Mouse (Mus musculus): ENCODE data around the gene Npas2. TPM values are rescaled to one million over a fixed set of nuclear protein-coding genes. Genes with fewer than 3 reads are reported as not detected.

Npas2 gene
- polyA plus RNA-seq, 1 experiment from 2014 or later: 0.28 TPM

DNA sequence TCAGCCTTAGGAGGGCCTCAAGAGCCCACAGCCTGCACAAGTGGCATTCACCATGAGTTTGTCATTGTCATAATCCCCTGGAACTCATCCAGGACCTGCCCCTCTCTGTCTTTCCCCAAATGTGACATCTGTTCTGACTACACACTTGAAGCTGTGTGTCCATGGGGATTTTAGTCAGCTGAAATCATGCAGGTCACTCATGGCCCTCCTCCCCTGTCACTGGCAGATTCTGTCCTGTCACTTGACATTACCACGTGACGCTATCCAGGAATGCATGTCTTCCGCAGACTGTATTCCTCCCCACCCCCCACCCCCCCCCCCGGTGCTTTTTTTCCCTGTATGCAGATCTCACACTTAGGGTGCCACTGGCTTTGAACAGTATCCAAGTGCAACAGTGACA is 94.3 kb downstream of the Npas2 start:
- H3K4me3 ChIP-seq (replicated peaks): no peak overlapping the region
- 45% methylated on average over 4 of the region's 4 CpGs for WGBS (ENCODE audit: insufficient replicate concordance)
- no peak overlapping the region for H3K27ac ChIP-seq (replicated peaks)
- no peak overlapping the region for H3K4me2 ChIP-seq
- no peak for ATAC-seq (ENCODE audit: insufficient read depth)
- no peak overlapping the region for H3K9ac ChIP-seq
- no peaks in the 10 kb centered on the region for H3K4me1 ChIP-seq (replicated peaks)
- H3K36me3 ChIP-seq (replicated peaks): no peaks in the 10 kb centered on the region
- no peaks in the 10 kb centered on the region for H3K27me3 ChIP-seq
- H3K9me3 ChIP-seq (replicated peaks): no peaks in the 10 kb centered on the region

DNA sequence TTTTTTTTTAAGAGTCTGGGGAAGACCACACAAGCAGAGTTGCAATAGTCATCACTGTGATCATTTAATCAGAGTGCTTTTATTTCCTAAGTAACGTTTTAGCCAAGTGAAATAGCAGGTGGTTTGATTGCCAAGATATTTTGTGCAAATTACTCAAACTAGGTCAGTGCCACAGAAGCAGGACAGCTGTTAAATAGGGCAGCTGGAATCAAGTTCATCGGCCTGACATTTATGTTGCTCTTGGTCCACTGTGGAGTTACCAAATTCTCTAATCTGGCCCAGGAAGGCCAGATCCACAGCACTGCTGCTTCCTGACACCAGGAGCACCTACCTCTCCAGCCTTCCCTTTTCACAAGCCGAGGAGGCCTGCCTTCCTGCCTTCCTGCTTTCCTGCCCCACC is 94.9 kb downstream of the Npas2 start:
- WGBS (ENCODE audit: insufficient replicate concordance): 47% methylated on average over 3 of the region's 3 CpGs
- ATAC-seq (ENCODE audit: insufficient read depth): no peak

DNA sequence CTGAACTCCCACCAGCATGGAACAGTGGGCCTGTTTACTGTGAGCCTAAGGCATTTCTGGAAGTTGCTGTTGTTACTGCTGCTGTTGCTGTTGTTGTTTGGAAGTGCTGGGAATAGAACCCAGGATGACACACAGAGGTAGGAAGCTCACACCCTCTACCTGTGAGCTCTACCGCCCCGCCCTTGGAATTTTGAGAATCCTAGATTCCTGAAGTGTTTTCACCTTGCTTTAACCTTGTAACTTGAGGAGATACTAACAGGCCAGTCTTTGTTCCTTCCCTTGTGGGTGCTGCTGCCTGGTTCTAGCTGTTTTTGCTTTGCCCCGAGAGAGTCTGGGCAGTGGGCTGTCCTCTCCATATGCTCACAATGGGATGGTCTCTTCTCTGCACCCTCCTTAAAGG is 98.5 kb downstream of the Npas2 start:
- Histone ChIP-seq H3K4me2 (no peak overlapping the region), H3K9ac (no peak overlapping the region), H3K4me3 (replicated peaks) (no peak overlapping the region), H3K36me3 (replicated peaks) (no peaks in the 10 kb centered on the region), H3K27me3 (no peaks in the 10 kb centered on the region), H3K9me3 (replicated peaks) (no peaks in the 10 kb centered on the region), H3K4me1 (replicated peaks) (no peaks in the 10 kb centered on the region), H3K27ac (replicated peaks) (no peak overlapping the region)
- no peak for ATAC-seq (ENCODE audit: insufficient read depth)
- 64% methylated on average over 3 of the region's 3 CpGs for WGBS (ENCODE audit: insufficient replicate concordance)

More for the DNA sequence above, 94.9 kb downstream of the Npas2 start:
- Histone ChIP-seq H3K36me3 (replicated peaks) (no peaks in the 10 kb centered on the region), H3K27ac (replicated peaks) (no peak overlapping the region), H3K4me2 (no peak overlapping the region), H3K9me3 (replicated peaks) (no peaks in the 10 kb centered on the region), H3K9ac (no peak overlapping the region), H3K27me3 (no peaks in the 10 kb centered on the region), H3K4me3 (replicated peaks) (no peak overlapping the region), H3K4me1 (replicated peaks) (no peaks in the 10 kb centered on the region)

DNA sequence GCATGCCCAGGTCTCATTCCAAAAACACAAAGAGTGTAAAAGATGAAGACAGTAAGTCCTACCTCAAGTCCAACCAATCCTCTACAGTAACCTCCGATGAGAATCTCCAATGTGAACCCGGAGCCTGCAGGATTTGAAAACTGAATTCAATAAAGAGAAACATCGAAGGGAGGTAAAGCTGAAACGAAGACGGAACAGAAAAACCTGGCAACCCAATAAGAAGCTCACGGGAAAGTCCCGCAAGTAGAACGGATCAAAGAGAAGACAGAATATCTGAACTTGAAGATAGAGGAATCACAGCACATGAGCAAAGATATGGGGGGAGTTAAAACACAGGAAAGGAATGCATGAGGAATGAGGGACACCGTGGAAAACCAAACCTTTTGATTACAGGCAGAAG is 104.8 kb downstream of the Npas2 start:
- no peak overlapping the region for H3K27ac ChIP-seq (replicated peaks)
- no peaks in the 10 kb centered on the region for H3K9me3 ChIP-seq (replicated peaks)
- ATAC-seq (ENCODE audit: insufficient read depth): no peak
- no peak overlapping the region for H3K4me3 ChIP-seq (replicated peaks)
- no peaks in the 10 kb centered on the region for H3K4me1 ChIP-seq (replicated peaks)
- H3K27me3 ChIP-seq: no peaks in the 10 kb centered on the region
- 75% methylated on average over 9 of the region's 9 CpGs for WGBS (ENCODE audit: insufficient replicate concordance)
- H3K4me2 ChIP-seq: no peak overlapping the region
- no peaks in the 10 kb centered on the region for H3K36me3 ChIP-seq (replicated peaks)
- H3K9ac ChIP-seq: no peak overlapping the region

DNA sequence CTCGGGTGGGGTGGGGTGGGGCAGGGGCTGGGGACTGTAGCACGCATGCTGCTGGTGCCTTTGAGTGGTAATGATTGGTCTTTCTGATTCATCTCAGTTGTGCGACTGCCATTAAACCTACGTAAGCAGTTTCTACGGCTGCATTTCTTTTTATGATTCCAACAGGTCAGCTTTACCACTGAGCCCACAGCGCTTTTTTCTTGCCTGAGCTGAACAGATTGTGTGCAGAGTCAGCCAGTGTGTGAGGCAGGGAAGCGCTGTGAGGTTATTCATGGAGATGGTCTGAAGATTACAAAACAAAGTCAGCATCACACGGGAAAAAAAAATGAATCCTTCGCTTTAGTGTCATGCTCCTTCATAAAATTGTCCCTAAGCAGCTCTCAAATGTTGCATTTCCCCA is 106.7 kb downstream of the Npas2 start:
- WGBS (ENCODE audit: insufficient replicate concordance): 75% methylated on average over 9 of the region's 9 CpGs
- no peak for ATAC-seq (ENCODE audit: insufficient read depth)
- H3K27me3 ChIP-seq: no peaks in the 10 kb centered on the region

DNA sequence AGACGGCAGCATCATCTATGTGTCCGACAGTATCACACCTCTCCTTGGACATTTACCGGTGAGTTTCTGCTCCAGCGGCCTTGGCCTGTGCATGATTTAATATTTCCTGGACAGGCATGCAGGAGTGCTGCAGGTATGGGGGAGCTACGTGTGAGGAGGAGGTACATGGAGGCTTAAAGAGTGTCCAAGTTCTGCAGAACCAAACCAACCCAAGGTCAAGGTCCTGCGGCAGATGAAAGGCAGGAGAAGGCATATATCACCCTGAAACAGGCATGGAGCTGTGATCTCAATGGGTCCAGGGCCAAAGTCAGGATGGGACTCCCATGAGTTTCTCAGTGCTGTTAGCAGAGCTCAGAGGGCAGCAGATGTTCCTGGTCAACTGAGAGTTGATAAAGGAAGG is 107.1 kb downstream of the Npas2 start:
- WGBS (ENCODE audit: insufficient replicate concordance): 71% methylated on average over 6 of the region's 6 CpGs
- H3K36me3 ChIP-seq (replicated peaks): no peaks in the 10 kb centered on the region
- H3K4me1 ChIP-seq (replicated peaks): no peaks in the 10 kb centered on the region
- H3K4me2 ChIP-seq: no peak overlapping the region
- no peak overlapping the region for H3K27ac ChIP-seq (replicated peaks)
- H3K4me3 ChIP-seq (replicated peaks): no peak overlapping the region
- no peaks in the 10 kb centered on the region for H3K27me3 ChIP-seq
- ATAC-seq (ENCODE audit: insufficient read depth): no peak
- H3K9ac ChIP-seq: no peak overlapping the region
- H3K9me3 ChIP-seq (replicated peaks): no peaks in the 10 kb centered on the region

More for the DNA sequence above, 106.7 kb downstream of the Npas2 start:
- Histone ChIP-seq H3K4me3 (replicated peaks) (no peak overlapping the region), H3K36me3 (replicated peaks) (no peaks in the 10 kb centered on the region), H3K9me3 (replicated peaks) (no peaks in the 10 kb centered on the region), H3K9ac (no peak overlapping the region), H3K27ac (replicated peaks) (no peak overlapping the region), H3K4me2 (no peak overlapping the region), H3K4me1 (replicated peaks) (no peaks in the 10 kb centered on the region)

DNA sequence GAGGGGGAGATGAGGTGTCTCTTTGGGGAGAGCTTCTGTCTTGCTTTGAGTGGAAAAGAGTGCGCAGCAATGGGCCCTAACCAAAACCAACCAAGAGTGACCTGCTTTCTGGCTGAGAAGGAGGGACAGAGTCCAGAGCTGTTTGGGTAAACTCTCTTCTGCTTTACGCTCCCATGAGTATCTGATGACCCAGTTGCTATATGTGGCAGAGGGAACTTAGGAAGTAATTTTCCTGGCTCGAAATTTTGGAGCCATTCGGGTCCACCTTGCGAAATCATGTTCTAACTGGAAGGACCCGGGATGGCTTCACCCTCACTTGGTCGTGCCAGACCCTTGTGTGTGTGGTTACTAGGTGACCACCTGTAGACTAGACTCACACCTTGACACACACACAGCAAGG is 108.7 kb downstream of the Npas2 start:
- Histone ChIP-seq H3K9me3 (replicated peaks) (no peaks in the 10 kb centered on the region), H3K4me3 (replicated peaks) (no peak overlapping the region), H3K4me1 (replicated peaks) (no peaks in the 10 kb centered on the region), H3K36me3 (replicated peaks) (no peaks in the 10 kb centered on the region), H3K27me3 (no peaks in the 10 kb centered on the region), H3K9ac (no peak overlapping the region), H3K27ac (replicated peaks) (no peak overlapping the region), H3K4me2 (no peak overlapping the region)
- ATAC-seq (ENCODE audit: insufficient read depth): no peak
- 68% methylated on average over 7 of the region's 7 CpGs for WGBS (ENCODE audit: insufficient replicate concordance)

DNA sequence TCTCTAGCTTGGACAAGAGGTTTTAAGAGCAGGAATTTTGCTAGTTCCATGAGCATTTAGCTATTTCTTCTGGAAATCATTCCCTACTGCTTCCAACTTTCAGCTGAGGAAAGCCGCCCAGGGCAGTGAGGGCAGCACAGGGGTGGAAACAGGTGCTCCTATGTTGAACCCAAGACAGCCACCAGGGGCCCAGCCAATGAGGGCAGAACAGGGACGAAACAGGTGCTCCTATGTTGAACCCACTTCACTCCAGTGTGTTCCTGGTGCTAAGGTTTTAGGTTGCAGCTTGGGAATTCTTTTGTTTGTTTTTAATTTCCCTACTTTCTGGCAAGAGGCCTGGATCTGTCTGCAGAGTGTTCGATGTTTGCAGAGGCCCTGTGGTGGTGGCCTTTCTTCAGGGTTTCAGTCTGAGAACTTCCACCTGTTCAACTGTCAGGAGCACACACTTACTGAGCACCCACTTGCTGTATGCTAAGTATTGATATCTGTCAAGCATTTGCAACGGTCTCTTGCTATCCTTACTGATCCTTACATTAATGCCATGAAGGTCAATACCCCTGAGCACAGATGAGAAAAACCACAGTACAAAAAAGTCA is 109.6 kb downstream of the Npas2 start:
- no peak overlapping the region for H3K9ac ChIP-seq
- whole genome bisulfite sequencing (ENCODE audit: insufficient replicate concordance): 56% methylated on average over 4 of the region's 4 CpGs
- no peaks in the 10 kb centered on the region for H3K36me3 ChIP-seq (replicated peaks)
- H3K4me3 ChIP-seq (replicated peaks): no peak overlapping the region
- H3K27me3 ChIP-seq: no peaks in the 10 kb centered on the region
- H3K9me3 ChIP-seq (replicated peaks): no peaks in the 10 kb centered on the region
- no peak overlapping the region for H3K27ac ChIP-seq (replicated peaks)
- no peak for ATAC-seq (ENCODE audit: insufficient read depth)
- no peak overlapping the region for H3K4me2 ChIP-seq
- no peaks in the 10 kb centered on the region for H3K4me1 ChIP-seq (replicated peaks)

DNA sequence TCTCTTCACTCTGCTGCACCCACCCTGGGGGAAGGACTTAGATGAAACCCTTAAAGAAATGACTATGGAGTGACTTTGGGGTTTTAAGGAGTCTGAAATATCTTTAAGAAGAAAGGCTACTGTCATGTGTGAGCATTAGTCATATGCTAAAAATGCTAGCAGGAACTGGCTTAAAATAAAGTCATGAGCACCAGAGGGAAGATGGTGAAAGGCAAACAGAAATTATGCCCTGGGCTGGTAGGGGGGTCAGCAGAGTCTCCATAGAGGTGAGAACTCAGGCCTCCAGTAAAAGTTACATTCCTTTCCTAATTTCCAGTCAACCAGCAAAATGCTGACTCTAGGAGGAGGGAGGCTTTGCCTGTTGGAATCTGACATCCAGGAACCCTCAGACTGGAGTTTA is 113.8 kb downstream of the Npas2 start:
- Histone ChIP-seq H3K4me1 (replicated peaks) (no peaks in the 10 kb centered on the region), H3K27ac (replicated peaks) (no peak overlapping the region), H3K27me3 (no peaks in the 10 kb centered on the region), H3K4me2 (no peak overlapping the region), H3K9me3 (replicated peaks) (no peaks in the 10 kb centered on the region), H3K9ac (no peak overlapping the region), H3K36me3 (replicated peaks) (no peaks in the 10 kb centered on the region), H3K4me3 (replicated peaks) (no peak overlapping the region)
- no peak for ATAC-seq (ENCODE audit: insufficient read depth)

DNA sequence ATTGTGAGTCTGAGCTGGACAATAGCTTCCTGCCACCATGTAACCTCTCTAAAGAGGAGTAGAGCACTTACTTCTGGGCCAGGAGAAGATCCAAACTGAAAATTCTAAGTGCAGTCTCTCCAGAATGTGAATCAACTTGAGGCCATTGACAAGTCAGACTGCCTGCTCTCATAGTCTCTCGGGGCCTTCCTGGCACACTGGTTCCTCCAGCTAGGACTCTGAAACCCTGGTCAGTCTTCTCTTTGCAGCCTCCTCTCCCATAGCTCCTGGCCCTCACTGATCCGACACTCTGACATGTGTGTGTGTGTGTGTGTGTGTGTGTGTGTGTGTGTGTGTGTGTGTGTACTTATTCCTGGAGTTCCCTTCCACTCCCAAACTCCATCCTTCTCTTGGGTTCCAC is 114.4 kb downstream of the Npas2 start:
- Histone ChIP-seq H3K9me3 (replicated peaks) (no peaks in the 10 kb centered on the region), H3K9ac (no peak overlapping the region), H3K4me3 (replicated peaks) (no peak overlapping the region), H3K36me3 (replicated peaks) (no peaks in the 10 kb centered on the region), H3K4me2 (no peak overlapping the region), H3K27me3 (no peaks in the 10 kb centered on the region), H3K4me1 (replicated peaks) (no peaks in the 10 kb centered on the region), H3K27ac (replicated peaks) (no peak overlapping the region)
- no peak for ATAC-seq (ENCODE audit: insufficient read depth)
- WGBS (ENCODE audit: insufficient replicate concordance): 33% methylated on average over 2 of the region's 2 CpGs

DNA sequence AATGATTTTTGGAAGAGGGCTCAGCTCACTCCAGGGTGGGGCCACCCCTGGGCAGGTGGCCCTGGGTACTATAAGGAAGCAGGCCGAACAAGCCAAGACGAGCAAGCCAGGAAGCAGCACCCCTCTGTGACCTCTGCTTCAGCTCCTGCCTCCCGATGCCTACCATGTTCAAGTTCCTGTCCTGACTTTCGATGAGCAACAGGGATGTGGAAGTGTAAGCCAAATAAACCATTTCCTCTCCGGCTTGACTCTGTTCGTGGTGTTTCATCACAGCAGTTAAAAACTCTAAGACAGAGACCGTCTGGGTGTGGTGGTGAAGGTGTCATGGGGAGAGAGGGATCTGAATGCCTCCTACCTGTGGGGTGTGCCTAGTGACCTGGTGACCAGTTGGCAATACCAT is 116.0 kb downstream of the Npas2 start:
- Histone ChIP-seq H3K27me3 (no peaks in the 10 kb centered on the region), H3K27ac (replicated peaks) (no peak overlapping the region), H3K4me3 (replicated peaks) (no peak overlapping the region), H3K36me3 (replicated peaks) (no peaks in the 10 kb centered on the region), H3K4me2 (no peak overlapping the region), H3K4me1 (replicated peaks) (no peaks in the 10 kb centered on the region), H3K9ac (no peak overlapping the region), H3K9me3 (replicated peaks) (no peaks in the 10 kb centered on the region)
- ATAC-seq (ENCODE audit: insufficient read depth): no peak
- 53% methylated on average over 7 of the region's 7 CpGs for WGBS (ENCODE audit: insufficient replicate concordance)

DNA sequence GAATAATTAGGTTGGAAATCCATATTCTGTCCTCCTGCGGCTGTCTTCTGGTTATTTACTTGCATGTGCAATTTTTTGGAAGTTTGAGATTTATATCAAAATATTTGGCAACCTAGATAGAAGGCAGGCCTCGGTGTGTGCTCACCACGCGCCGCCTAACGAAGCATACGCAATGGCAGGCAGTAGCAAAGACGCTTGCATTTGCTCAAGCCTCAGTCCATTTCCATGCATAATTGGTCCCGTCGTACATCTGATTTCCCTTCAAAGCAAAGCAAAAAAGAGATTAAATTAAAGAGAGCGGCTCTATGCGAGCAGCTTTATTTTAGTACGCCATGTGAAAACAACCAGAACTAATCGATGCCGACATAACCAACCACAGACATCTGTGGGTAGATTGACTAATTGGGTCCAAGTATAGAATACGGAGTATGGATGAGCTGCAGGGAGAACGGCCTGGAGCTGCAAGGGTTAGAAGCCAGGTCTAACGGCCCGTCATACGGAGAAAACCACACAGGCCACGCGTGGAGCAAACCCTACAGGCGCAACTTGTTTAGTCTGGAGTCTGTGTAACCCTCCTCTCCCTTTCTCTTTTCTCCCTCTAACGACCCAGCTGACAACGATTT is 118.9 kb downstream of the Npas2 start:
- WGBS (ENCODE audit: insufficient replicate concordance): 78% methylated on average over 25 of the region's 25 CpGs

More for the DNA sequence above, 118.9 kb downstream of the Npas2 start:
- no peaks in the 10 kb centered on the region for H3K36me3 ChIP-seq (replicated peaks)
- ATAC-seq (ENCODE audit: insufficient read depth): no peak
- no peak overlapping the region for H3K4me3 ChIP-seq (replicated peaks)
- H3K4me1 ChIP-seq (replicated peaks): no peaks in the 10 kb centered on the region
- no peaks in the 10 kb centered on the region for H3K27me3 ChIP-seq
- no peaks in the 10 kb centered on the region for H3K9me3 ChIP-seq (replicated peaks)
- no peak overlapping the region for H3K27ac ChIP-seq (replicated peaks)
- no peak overlapping the region for H3K9ac ChIP-seq
- H3K4me2 ChIP-seq: no peak overlapping the region
